Mouse (Mus musculus) bone marrow macrophage, adult 2 months (primary cell): Measurements from ENCODE around the gene Dpp6.

Experiments used
- CTCF ChIP-seq: IDR thresholded peaks from 2 replicates; pipeline ENCODE4 v1.5.1; 2012; ENCODE audit warnings: low read depth, mild to moderate bottlenecking, low read length, moderate library complexity
- POLR2A ChIP-seq: IDR thresholded peaks from 2 replicates; pipeline ENCODE4 v1.6.1; 2012; ENCODE audit warnings: mild to moderate bottlenecking, low read depth, low read length, borderline replicate concordance

DNA sequence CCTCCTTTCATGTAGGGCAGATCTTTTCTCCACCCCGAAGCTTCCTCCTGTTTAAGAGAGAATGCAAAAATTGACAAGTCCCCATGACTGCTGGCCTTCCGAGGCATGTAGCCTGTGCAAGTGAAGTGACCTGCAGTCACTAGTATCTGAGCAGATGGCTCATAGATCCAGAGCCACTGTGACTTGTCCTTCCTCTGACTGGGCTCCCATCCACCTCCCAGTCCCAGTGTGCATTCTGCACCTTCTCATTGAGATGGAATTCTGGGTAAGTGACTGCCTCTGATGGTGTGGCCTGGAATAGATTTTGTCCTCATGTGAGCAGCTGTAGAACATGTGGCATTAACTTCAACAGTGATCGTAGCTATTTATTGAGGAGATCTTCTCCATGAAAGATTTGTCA is 430.8 kb downstream of the Dpp6 start:
- TF ChIP-seq CTCF (no peak), POLR2A (no peak)
